Mouse (Mus musculus) E14TG2a.4 (cell line): ENCODE results near the gene Rpl28.

Experiments used
- CTCF ChIP-seq: conservative IDR thresholded peaks from 2 replicates; pipeline ENCODE4 v1.5.1; 2014; ENCODE audit warnings: low read length
- NANOG ChIP-seq: IDR thresholded peaks from 2 replicates; pipeline ENCODE4 v1.6.1; 2014; ENCODE audit warnings: borderline replicate concordance, low read length, mixed read lengths

DNA sequence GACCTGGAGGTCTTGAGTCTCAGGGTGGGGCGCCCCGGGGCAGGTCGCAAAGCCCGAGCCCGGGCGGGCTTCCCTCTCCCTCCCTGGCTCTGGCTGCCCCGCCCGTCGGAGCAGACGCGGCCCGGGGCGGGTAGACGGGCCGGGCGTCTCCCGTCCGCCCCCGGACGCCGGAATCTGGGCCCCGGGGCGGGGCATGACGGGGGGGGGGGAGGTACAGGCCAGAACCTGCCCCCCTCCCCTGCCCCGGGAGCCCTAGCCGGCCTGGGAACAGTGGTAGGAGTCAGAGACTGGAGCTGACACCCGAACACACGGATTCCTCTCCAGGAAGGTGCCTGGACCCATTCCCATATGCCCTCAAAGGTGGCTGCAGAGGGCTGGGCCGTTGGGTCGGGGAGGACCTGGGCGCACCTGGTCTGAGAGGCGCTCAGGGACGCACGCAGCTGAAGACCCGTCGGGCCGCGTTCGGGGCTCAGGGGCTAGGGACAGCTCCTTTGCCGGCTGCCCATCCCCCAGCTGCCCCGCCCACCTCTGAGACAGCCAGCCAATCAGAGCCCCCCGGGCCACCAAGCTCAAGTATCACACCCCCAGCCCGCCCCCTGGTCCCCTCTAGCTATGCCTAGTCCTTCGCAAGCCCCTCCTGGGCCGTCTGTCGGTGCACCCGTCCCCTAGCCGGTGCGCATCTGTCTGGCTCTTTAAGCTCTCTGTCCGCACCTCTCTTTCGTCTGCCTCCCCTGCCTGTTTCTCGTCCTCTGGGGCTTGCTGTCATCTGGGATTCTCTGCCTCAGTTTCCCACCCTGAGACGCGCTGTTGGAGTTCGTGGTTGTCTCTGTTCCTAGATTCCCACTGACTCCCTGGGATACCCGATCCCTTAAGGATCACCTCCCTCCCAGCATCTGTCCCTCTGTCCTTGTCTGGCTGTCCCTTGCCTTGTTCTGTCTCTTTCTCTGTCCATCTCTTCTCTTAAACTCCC lies 15.5 kb upstream of the Rpl28 start:
- TF ChIP-seq CTCF = no peak
- TF ChIP-seq NANOG = no peak
